Mouse (Mus musculus) heart, embryonic 15.5 days (tissue): Measurements from ENCODE around the gene Rsph14. TPM values are rescaled to one million over a fixed set of nuclear protein-coding genes. Genes with fewer than 3 reads are reported as not detected.

Experiments used
- ATAC-seq: fragments of 200-750 bp; cut with Nextera tagmentation; replicated peaks from 2 replicates; pipeline ENCODE4 v1.8.0; 2017; ENCODE audit warnings: low read depth, moderate TSS enrichment; ENCODE audit not compliant: insufficient number of reproducible peaks, insufficient read depth, low FRiP score
- H3K27ac ChIP-seq: fragments of 300-500 bp; sonication (generic); 2 replicates; pipeline ENCODE4 v1.5.1; 2015; ENCODE audit warnings: mild to moderate bottlenecking, inconsistent platforms
- H3K27me3 ChIP-seq: fragments of 300-500 bp; sonication (generic); 2 replicates; pipeline ENCODE4 v1.6.1; 2015; ENCODE audit warnings: inconsistent platforms
- H3K36me3 ChIP-seq: fragments of 300-500 bp; sonication (generic); 2 replicates; pipeline ENCODE4 v1.6.1; 2015; ENCODE audit warnings: mild to moderate bottlenecking, inconsistent platforms
- H3K4me1 ChIP-seq: fragments of 300-500 bp; sonication (generic); replicated peaks from 2 replicates; pipeline ENCODE4 v1.6.1; 2015; ENCODE audit warnings: inconsistent platforms
- H3K4me2 ChIP-seq: fragments of 300-500 bp; sonication (generic); 2 replicates; pipeline ENCODE4 v1.6.1; 2015; ENCODE audit warnings: inconsistent platforms, mild to moderate bottlenecking, moderate library complexity
- H3K4me3 ChIP-seq: fragments of 300-500 bp; sonication (generic); 2 replicates; pipeline ENCODE4 v1.5.1; 2015; ENCODE audit warnings: mild to moderate bottlenecking, inconsistent platforms
- H3K9ac ChIP-seq: fragments of 300-500 bp; sonication (generic); 2 replicates; pipeline ENCODE4 v1.6.1; 2015; ENCODE audit warnings: mild to moderate bottlenecking, inconsistent platforms
- H3K9me3 ChIP-seq: fragments of 300-500 bp; sonication (generic); replicated peaks from 2 replicates; pipeline ENCODE4 v1.6.1; 2016; ENCODE audit warnings: inconsistent platforms
- WGBS: fragments of 180-500 bp; shearing (Covaris S2); methylation state at CpG from one replicate; pipeline ENCODE4 v1.1.7; 2015; ENCODE audit warnings: mixed read lengths; 5-methylcytosine and 5-hydroxymethylcytosine counted together
- polyA plus RNA-seq: library from polyadenylated mRNA; unstranded; fragments of >200 nt; fragmentation: Nextera tagmentation; extraction: Ambion mirVana; gene quantifications from 2 replicates; pipeline ENCODE4 v1.2.1, GENCODE M21; 2015

Gene Rsph14
- polyA plus RNA-seq, 1 experiment from 2014 or later, result not detected

DNA sequence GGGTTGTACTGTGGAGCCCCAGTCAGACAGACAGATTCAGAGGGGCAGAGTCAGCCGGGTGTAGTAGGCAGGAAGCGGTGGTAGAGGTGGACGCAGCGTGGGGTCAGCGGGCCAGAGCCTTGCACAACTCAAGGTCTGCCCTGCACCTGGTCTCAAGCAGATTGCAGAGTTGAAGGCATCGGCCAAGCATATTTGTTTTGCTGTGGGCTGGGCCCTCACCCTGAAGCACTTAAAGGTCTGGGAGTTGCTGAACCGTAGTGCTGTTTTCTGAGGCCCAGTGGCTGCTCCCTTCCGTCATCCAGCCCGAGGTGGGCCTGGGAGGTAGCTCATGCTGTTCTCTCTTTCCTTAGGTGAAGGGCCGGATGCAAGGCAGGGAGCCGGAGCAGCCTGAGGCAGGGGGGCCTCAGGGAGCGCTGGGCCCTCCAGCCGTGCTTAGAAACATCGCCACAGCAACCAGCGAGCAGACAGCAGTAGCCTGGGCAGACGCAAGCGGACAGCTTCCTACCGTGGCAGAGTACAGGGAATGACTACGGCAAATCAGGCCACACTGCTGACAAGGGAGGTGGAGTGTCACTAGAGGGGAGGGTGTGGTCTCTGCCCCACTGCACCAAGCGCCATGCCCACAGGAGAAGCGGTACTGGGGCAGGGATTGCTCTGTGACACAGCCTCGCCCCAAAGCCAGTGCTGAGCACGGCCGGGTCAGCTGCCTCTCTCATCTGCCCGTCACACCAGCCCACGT lies 41.6 kb downstream of the Rsph14 start:
- no peak overlapping the region for H3K27ac ChIP-seq
- no peaks in the 10 kb centered on the region for H3K36me3 ChIP-seq
- ATAC-seq, result no peak
- peaks cover 24% of the 10 kb centered on the region for H3K4me1 ChIP-seq
- 45% methylated on average over 26 of the region's 26 CpGs for WGBS
- H3K27me3 ChIP-seq, result peaks cover 40% of the 10 kb centered on the region
- 0 out of 2 replicates have a peak overlapping the region, but pooled peaks have one; percentile 10 for H3K4me3 ChIP-seq
- no peak overlapping the region for H3K9ac ChIP-seq
- no peaks in the 10 kb centered on the region for H3K9me3 ChIP-seq
- peak overlapping the region; percentile 39 for H3K4me2 ChIP-seq

DNA sequence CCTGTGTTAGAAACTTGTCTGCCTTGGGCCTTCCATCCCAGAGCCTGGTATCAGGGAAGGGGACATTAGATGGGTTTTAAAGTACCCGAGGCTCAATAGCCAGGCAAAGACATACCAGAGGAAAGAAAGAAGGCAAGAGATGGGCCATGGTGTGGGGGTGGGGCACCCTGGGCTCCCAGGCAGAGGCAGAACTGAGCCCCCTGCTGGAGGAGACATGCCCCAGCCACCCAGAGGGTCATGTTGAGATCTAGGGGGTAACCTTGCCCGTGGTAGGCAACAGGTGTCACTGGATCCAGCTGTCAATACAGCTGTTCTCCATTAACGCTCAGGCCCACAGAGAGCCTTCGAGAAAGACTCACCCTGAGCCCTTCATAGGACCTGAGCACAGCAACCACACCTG lies 42.6 kb downstream of the Rsph14 start:
- Histone ChIP-seq H3K4me2 (no peak overlapping the region), H3K9me3 (no peaks in the 10 kb centered on the region), H3K9ac (no peak overlapping the region), H3K27me3 (peaks cover 34% of the 10 kb centered on the region), H3K27ac (no peak overlapping the region), H3K4me1 (peaks cover 16% of the 10 kb centered on the region), H3K4me3 (no peak overlapping the region), H3K36me3 (no peaks in the 10 kb centered on the region)
- WGBS, result 76% methylated on average over 4 of the region's 4 CpGs
- ATAC-seq, result no peak

DNA sequence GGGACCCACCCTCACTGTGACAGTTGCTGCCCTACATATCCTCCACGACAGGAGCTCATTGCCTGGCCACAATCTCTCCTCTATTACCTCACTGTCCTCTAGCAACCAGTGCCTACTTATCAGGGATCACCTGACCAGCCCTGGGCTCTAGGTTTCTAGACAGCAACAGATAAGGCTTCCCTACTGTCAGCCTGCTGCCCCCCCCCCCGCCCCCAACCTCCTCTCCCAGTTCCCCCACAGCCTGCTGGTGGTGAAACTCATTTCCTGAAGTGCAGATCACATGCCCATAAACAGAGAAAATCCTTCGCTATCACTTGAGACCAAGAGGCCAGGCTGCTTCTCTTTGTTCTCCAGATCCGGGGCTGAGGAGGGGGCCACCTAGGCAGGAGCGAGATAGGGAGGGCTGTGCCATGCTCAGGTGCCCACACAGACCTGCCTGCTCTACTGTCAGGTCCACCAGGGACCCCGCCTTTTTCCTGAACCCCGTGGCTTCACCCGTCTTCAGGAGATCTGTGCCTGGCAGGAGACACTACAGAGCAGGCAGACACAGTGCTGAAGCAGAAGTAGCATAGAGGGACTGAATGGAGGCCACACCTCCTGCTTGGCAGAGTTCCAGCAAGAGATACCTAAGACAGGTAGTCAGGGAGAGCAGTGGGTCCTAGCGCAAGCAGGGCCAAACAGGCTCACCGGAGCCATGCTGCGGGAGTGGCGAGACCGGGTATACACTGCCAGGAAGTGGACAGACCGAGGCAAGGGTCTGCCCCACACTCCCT lies 44.5 kb downstream of the Rsph14 start:
- peaks cover 29% of the 10 kb centered on the region for H3K27me3 ChIP-seq
- peaks cover 14% of the 10 kb centered on the region for H3K4me1 ChIP-seq
- no peak overlapping the region for H3K4me2 ChIP-seq
- H3K4me3 ChIP-seq, result no peak overlapping the region
- ATAC-seq, result peak; percentile 26
- 47% methylated on average over 14 of the region's 14 CpGs for WGBS
- no peak overlapping the region for H3K9ac ChIP-seq
- H3K36me3 ChIP-seq, result no peaks in the 10 kb centered on the region
- H3K27ac ChIP-seq, result no peak overlapping the region
- no peaks in the 10 kb centered on the region for H3K9me3 ChIP-seq

DNA sequence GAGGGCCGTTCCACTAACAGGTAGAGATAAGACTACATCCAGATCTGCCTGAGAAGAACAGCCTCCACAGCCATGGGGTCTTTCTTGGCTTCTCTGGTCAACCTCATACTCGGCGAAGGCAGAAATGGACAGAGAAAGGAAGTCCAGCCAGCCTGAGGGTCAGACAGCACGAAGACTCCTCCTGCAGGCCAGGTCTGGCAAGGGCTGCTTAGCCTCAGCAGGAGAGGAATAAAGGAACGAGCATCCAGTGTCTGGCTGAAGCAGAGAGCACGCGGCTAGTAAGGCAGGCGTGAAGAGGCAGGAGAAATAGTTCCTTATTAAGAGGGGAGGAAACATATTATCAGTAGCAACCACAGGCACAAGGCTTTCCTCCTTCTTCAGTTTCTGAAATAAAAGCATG lies 49.2 kb downstream of the Rsph14 start:
- Histone ChIP-seq H3K4me1 (peaks cover 9% of the 10 kb centered on the region), H3K4me3 (no peak overlapping the region), H3K27me3 (peaks cover 33% of the 10 kb centered on the region), H3K27ac (no peak overlapping the region), H3K4me2 (no peak overlapping the region), H3K9me3 (no peaks in the 10 kb centered on the region), H3K36me3 (no peaks in the 10 kb centered on the region), H3K9ac (no peak overlapping the region)
- no peak for ATAC-seq
- WGBS, result 61% methylated on average over 8 of the region's 8 CpGs

DNA sequence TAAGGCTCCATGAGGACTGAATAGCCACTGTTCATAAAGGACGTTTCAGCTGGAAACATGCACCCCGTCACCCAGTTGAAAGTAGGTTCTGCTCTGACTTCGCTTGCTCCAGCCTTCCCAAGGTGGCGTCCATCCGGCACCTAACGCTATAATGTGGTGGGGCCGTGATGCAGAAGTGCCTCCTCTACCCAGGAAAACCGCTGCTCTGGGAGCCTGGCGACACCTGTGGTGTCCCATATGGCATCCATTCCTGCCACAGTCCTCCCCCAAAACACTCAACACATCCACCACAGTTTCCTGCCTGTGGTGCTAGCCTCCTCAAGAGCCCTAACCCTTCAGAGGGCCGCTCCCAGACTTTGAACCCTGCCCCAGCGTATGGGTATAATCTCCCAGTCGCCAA lies 51.2 kb downstream of the Rsph14 start:
- Histone ChIP-seq H3K4me3 (no peak overlapping the region), H3K9ac (no peak overlapping the region), H3K9me3 (no peaks in the 10 kb centered on the region), H3K27ac (no peak overlapping the region), H3K27me3 (peaks cover 43% of the 10 kb centered on the region), H3K4me1 (no peaks in the 10 kb centered on the region), H3K4me2 (no peak overlapping the region), H3K36me3 (no peaks in the 10 kb centered on the region)
- WGBS, result 75% methylated on average over 12 of the region's 12 CpGs
- ATAC-seq, result no peak

DNA sequence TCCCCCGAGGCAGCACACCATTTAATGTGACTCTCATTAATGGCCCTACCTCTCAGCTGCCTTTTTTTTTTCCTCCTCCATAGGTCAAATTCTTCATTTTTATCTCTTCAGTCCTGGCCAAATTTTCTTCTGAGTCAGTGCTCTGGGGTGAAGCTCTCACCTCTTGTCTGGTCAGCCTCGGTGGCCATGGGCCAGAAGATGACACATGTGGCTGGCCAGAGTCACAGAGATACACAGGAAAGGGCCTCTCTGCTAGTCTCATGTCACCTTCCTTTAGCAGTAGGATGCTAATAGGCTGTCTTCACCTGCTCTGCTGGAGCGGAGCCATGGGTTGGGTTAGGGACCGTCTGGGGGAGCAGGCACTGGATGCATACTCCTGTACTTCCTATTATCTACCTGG lies 54.3 kb downstream of the Rsph14 start:
- H3K4me1 ChIP-seq, result no peaks in the 10 kb centered on the region
- WGBS, result 73% methylated on average over 4 of the region's 4 CpGs
- no peaks in the 10 kb centered on the region for H3K9me3 ChIP-seq
- ATAC-seq, result no peak
- no peak overlapping the region for H3K4me2 ChIP-seq
- H3K27ac ChIP-seq, result no peak overlapping the region
- no peaks in the 10 kb centered on the region for H3K36me3 ChIP-seq
- no peak overlapping the region for H3K4me3 ChIP-seq
- no peak overlapping the region for H3K9ac ChIP-seq
- peaks cover 42% of the 10 kb centered on the region for H3K27me3 ChIP-seq

DNA sequence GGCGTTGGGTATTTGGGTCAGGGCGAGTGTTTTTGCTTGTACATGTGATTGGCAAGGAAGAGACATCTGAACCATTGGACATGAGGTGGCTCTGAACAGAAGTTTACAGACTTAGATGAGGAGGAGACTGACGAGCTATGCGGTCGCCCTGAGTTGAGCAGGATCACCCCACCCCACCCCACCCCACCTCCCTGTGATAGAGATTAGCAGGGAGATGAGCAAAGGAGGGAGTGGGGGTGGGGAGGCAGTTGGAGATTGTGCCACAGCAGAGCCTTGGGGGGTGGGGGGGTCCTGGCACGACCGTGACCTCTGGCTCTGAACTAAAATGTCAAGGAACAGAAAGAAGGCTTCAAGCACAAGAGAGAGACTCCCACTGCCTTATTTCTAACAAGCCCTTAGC lies 56.0 kb downstream of the Rsph14 start:
- 58% methylated on average over 7 of the region's 7 CpGs for WGBS
- H3K27me3 ChIP-seq, result peaks cover 44% of the 10 kb centered on the region

DNA sequence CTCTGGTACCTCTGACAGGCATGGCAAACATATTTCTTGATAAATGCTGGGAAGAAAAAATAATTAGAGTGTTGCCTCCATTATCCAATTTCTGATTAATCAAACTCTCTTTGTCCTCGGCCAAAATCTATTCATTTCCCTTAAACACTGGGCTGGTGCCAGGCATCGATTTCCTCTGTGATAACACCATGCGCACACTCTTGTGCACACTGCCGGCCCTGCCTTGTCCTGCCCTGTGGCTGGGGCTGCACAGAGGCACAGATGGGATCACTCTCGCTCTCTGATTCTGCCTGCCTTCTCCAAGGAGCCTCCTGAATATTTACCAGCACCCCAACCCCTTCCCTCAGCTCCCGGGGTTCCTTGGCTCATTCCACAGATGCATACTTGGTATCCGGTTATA lies 56.8 kb downstream of the Rsph14 start:
- H3K9ac ChIP-seq, result no peak overlapping the region
- no peak overlapping the region for H3K4me2 ChIP-seq
- H3K27me3 ChIP-seq, result peaks cover 43% of the 10 kb centered on the region
- no peak overlapping the region for H3K27ac ChIP-seq
- H3K4me3 ChIP-seq, result no peak overlapping the region
- 58% methylated on average over 7 of the region's 7 CpGs for WGBS
- H3K4me1 ChIP-seq, result no peaks in the 10 kb centered on the region
- no peak for ATAC-seq
- H3K36me3 ChIP-seq, result no peaks in the 10 kb centered on the region
- no peaks in the 10 kb centered on the region for H3K9me3 ChIP-seq

More for the DNA sequence above, 56.0 kb downstream of the Rsph14 start:
- H3K36me3 ChIP-seq, result no peaks in the 10 kb centered on the region
- no peak for ATAC-seq
- H3K9ac ChIP-seq, result no peak overlapping the region
- H3K4me1 ChIP-seq, result no peaks in the 10 kb centered on the region
- no peak overlapping the region for H3K4me2 ChIP-seq
- no peaks in the 10 kb centered on the region for H3K9me3 ChIP-seq
- H3K4me3 ChIP-seq, result no peak overlapping the region
- no peak overlapping the region for H3K27ac ChIP-seq

DNA sequence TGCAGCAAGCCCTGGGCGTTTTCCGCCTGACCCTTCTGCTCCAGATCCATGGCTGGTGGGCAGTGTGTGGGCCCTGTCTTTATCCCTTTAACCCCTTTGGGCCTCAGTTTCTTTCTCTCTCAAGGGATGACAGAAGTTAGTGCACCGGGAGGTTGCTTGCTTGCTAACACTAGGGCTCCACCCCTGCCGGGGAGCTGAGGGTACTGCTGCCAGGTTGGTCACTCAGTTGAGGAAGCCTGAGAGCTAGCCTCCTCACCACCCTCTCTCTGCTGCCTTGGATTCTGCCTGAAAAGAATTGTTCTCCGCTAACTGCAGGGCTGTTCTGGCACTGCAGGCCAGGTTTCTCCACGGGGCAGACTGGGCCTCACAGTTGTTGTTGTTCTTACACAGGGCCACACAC lies 59.4 kb downstream of the Rsph14 start:
- no peaks in the 10 kb centered on the region for H3K9me3 ChIP-seq
- ATAC-seq, result no peak
- no peak overlapping the region for H3K9ac ChIP-seq
- H3K4me1 ChIP-seq, result 0 out of 2 replicates have a peak, but pooled peaks cover under 1% of the 10 kb centered on the region
- no peak overlapping the region for H3K27ac ChIP-seq
- no peak overlapping the region for H3K4me2 ChIP-seq
- peaks cover 38% of the 10 kb centered on the region for H3K27me3 ChIP-seq
- H3K4me3 ChIP-seq, result no peak overlapping the region
- WGBS, result 69% methylated on average over 6 of the region's 6 CpGs
- no peaks in the 10 kb centered on the region for H3K36me3 ChIP-seq

DNA sequence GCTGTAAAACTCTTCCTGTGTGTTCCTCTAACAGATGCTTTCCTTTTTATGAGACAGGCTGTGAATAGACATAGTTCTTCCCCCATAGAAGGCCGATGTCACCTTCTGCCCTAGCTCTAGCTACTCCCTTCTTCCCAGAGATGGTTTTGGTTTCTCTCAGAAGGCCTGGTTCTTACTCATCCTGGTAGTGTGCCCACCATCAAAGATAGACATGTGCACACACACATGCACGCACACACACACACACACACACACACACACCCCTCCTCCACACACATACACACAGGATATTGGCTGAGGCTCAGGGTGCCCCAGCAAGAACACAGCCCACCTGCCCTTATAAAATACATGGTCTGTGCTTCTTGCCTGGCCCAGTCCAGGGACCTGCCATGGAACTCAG lies 63.1 kb downstream of the Rsph14 start:
- H3K36me3 ChIP-seq, result no peaks in the 10 kb centered on the region

DNA sequence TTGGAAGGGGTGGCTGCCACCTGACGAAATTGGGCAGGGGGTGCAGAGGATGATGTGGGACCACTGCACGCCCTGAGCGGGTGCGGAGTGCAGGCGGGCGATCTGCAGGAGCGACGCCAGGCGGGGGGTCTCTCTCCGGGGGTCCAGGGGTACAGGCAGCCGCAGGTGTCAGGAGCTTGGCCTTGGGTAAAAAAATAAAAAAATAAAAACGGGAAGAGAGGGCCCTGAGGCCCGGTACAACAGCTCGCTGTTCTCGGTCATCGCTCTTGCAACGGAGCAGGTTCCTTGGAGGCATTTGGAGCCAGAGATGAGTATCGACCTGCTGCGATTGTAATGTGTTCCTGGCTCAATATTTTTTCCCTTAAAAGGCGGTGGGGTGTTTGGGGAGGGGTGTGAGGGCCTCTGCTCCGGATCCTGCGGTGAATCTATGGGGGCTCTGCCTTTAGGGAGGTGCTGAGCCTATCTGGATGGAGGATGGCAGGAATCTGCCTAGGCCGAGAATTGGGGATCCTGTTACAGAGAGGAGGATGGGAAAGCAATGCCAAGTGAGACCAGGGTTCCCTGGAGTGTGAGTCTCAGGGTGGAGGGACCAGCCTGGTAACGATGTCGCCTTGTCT lies 64.6 kb downstream of the Rsph14 start:
- Histone ChIP-seq H3K36me3 (no peaks in the 10 kb centered on the region), H3K4me3 (peak overlapping the region; percentile 63), H3K27me3 (peaks cover 52% of the 10 kb centered on the region), H3K9ac (peak overlapping the region; percentile 55), H3K27ac (no peak overlapping the region), H3K9me3 (no peaks in the 10 kb centered on the region), H3K4me2 (peak overlapping the region; percentile 98), H3K4me1 (peaks cover 13% of the 10 kb centered on the region)
- WGBS, result 8% methylated on average over 25 of the region's 25 CpGs
- no peak for ATAC-seq

More for the DNA sequence above, 63.1 kb downstream of the Rsph14 start:
- Histone ChIP-seq H3K27ac (no peak overlapping the region), H3K4me2 (no peak overlapping the region), H3K4me1 (peaks cover 13% of the 10 kb centered on the region), H3K27me3 (peaks cover 52% of the 10 kb centered on the region), H3K4me3 (no peak overlapping the region), H3K9me3 (no peaks in the 10 kb centered on the region), H3K9ac (no peak overlapping the region)
- 76% methylated on average over 2 of the region's 2 CpGs for WGBS
- ATAC-seq, result no peak
